In genomic region chr7:29043016-29043673, GRCm38 (mm10) we compare ENCODE assay signal across 9 mouse cellular contexts.
DNase-seq lines count a peak whose midpoint lies in the region; ATAC-seq and TF ChIP-seq lines count a peak whose summit lies in the region.
"Had no signal": no experiment of that assay in that cellular context is flagged by ENCODE, and none has a peak within 500 bp of the region (broad histone marks: within the 10 kb centered on the region; RNA-seq: fewer than 3 reads in every experiment).

No protein-coding gene starts in this region.

- 80% methylated on average over 19 of the region's 19 CpGs for WGBS in heart, embryonic 11.5 days (ENCODE audit: insufficient replicate concordance)
- WGBS in kidney, embryonic 16.5 days = 42% methylated on average over 19 of the region's 19 CpGs
- WGBS in lung, embryonic 14.5 days = 28% methylated on average over 19 of the region's 19 CpGs

- H3K4me1 ChIP-seq in heart, embryonic 11.5 days (ENCODE audit: control insufficient read depth, insufficient read depth, low read length) = peaks cover 7% of the 10 kb centered on the region; the same call in 1 of the 2 replicates
- peaks cover 36% of the 10 kb centered on the region for H3K4me1 ChIP-seq in kidney, embryonic 16.5 days (ENCODE audit: insufficient read depth, low read length)
- H3K4me1 ChIP-seq in lung, embryonic 14.5 days (ENCODE audit: insufficient read depth) = peaks cover 9% of the 10 kb centered on the region

- no peaks in the 10 kb centered on the region for H3K36me3 ChIP-seq in heart, embryonic 11.5 days (ENCODE audit: control insufficient read depth, insufficient read depth, low read length)
- no peaks in the 10 kb centered on the region for H3K36me3 ChIP-seq in kidney, embryonic 16.5 days (ENCODE audit: insufficient read depth, low read length)
- no peaks in the 10 kb centered on the region for H3K36me3 ChIP-seq in lung, embryonic 14.5 days (ENCODE audit: insufficient read depth)
- H3K36me3 ChIP-seq: G1E had no signal

- no peak overlapping the region for H3K4me2 ChIP-seq in heart, embryonic 11.5 days
- peak overlapping the region; percentile 33 for H3K4me2 ChIP-seq in kidney, embryonic 16.5 days (replicated peaks; ENCODE audit: low read depth, low read length)
- H3K4me2 ChIP-seq in lung, embryonic 14.5 days = peak overlapping the region; percentile 33

- DNase-seq in heart, adult 18-20 months = peak; percentile 85 to 87
- peak; percentile 80 for DNase-seq in brain, embryonic 14.5 days (ENCODE audit: low read depth)
- DNase-seq in lung, embryonic 14.5 days = peak; percentile 98
- peak; percentile 42 for DNase-seq in right cerebral cortex, postnatal 14 days
- DNase-seq in T-cell, adult 2 months (ENCODE audit: low spot score) = no peak

- no peak for TF ChIP-seq CTCF in brain, embryonic 14.5 days (IDR thresholded peaks at IDR 0.05; ENCODE audit: borderline replicate concordance, extremely low read depth, insufficient read depth, insufficient read length)
- TF ChIP-seq CTCF in lung, embryonic 14.5 days (IDR thresholded peaks at IDR 0.05; ENCODE audit: low read depth) = 0 out of 2 replicates have a peak, but pooled peaks have one; percentile 27

- no peaks in the 10 kb centered on the region for H3K9me3 ChIP-seq in heart, embryonic 11.5 days (replicated peaks; ENCODE audit: control insufficient read depth, low read length)
- H3K9me3 ChIP-seq in kidney, embryonic 16.5 days (ENCODE audit: low read length) = no peaks in the 10 kb centered on the region; the same call in 1 of the 2 replicates
- H3K9me3 ChIP-seq in lung, embryonic 14.5 days (ENCODE audit: low read depth, low read length) = no peaks in the 10 kb centered on the region

- no peak for ATAC-seq in heart, embryonic 11.5 days (replicated peaks; ENCODE audit: insufficient number of reproducible peaks, low FRiP score, low TSS enrichment)
- peak; percentile 40 for ATAC-seq in granulocyte monocyte progenitor cell, adult 5-6 weeks (replicated peaks; ENCODE audit: poor library complexity, severe bottlenecking)
- no peak for ATAC-seq in kidney, embryonic 16.5 days (ENCODE audit: low FRiP score, low TSS enrichment)
- ATAC-seq in lung, embryonic 14.5 days (ENCODE audit: insufficient read depth) = peak; percentile 62

- no peak overlapping the region for H3K9ac ChIP-seq in heart, embryonic 11.5 days (ENCODE audit: low read depth, low read length)
- H3K9ac ChIP-seq in kidney, embryonic 16.5 days (replicated peaks; ENCODE audit: low read length) = no peak overlapping the region
- no peak overlapping the region for H3K9ac ChIP-seq in lung, embryonic 14.5 days

- H3K27ac ChIP-seq in heart, embryonic 11.5 days (ENCODE audit: low read depth, low read length) = no peak overlapping the region
- peak overlapping the region; percentile 27; the same call in 1 of the 2 replicates for H3K27ac ChIP-seq in kidney, embryonic 16.5 days (ENCODE audit: low read length)
- peak overlapping the region; percentile 71 for H3K27ac ChIP-seq in lung, embryonic 14.5 days (ENCODE audit: low read depth)

- TF ChIP-seq POLR2A in brain, embryonic 14.5 days (IDR thresholded peaks at IDR 0.05; ENCODE audit: borderline replicate concordance, extremely low read depth, insufficient read depth, insufficient read length, poor library complexity, severe bottlenecking) = no peak

- H3K4me3 ChIP-seq in heart, embryonic 11.5 days (ENCODE audit: low read depth, low read length) = no peak overlapping the region
- peak overlapping the region; percentile 8; the same call in 1 of the 2 replicates for H3K4me3 ChIP-seq in kidney, embryonic 16.5 days (ENCODE audit: low read length)
- no peak overlapping the region for H3K4me3 ChIP-seq in lung, embryonic 14.5 days (ENCODE audit: low read depth, low read length)

- peaks cover 12% of the 10 kb centered on the region for H3K27me3 ChIP-seq in heart, embryonic 11.5 days (ENCODE audit: control insufficient read depth, insufficient read depth, low read length)
- no peaks in the 10 kb centered on the region for H3K27me3 ChIP-seq in kidney, embryonic 16.5 days (ENCODE audit: insufficient read depth, low read length)
- no peaks in the 10 kb centered on the region for H3K27me3 ChIP-seq in lung, embryonic 14.5 days (ENCODE audit: insufficient read depth, low read length)

Comparison
In these comparisons a context has a peak if more than half of its experiments do, and no peak if none do; other contexts are left out.
1. ATAC-seq: peak in granulocyte monocyte progenitor cell, adult 5-6 weeks (single experiment) and lung, embryonic 14.5 days (single experiment); none in heart, embryonic 11.5 days (single experiment) and kidney, embryonic 16.5 days (single experiment).